Mouse (Mus musculus) intestine, embryonic 14.5 days (tissue): ENCODE results near the gene Myo9a. TPM values are rescaled to one million over a fixed set of nuclear protein-coding genes. Genes with fewer than 3 reads are reported as not detected.
"Not testable (repeated sequence)": the region's sequence is repeated elsewhere in the genome, so short reads cannot be mapped to it uniquely, and the experiment has no call there.

ENCODE experiments used
- ATAC-seq: fragments of 200-750 bp; cut with Nextera tagmentation; replicated peaks from 2 replicates; pipeline ENCODE4 v1.8.0; 2017; ENCODE audit warnings: low read depth, moderate number of reproducible peaks, moderate TSS enrichment, moderate library complexity; ENCODE audit not compliant: low FRiP score, low TSS enrichment
- DNase-seq: peaks from one replicate; pipeline ENCODE4 v3.0.0-alpha.2; 2018; ENCODE audit warnings: low spot score
- H3K27ac ChIP-seq: fragments of 300-500 bp; sonication (generic); 2 replicates; pipeline ENCODE4 v1.5.1; 2014; ENCODE audit warnings: low read depth, mild to moderate bottlenecking, control low read depth
- H3K27me3 ChIP-seq: fragments of 300-500 bp; sonication (generic); replicated peaks from 2 replicates; pipeline ENCODE4 v1.6.1; 2014; ENCODE audit warnings: low read length, control low read depth; ENCODE audit not compliant: control insufficient read depth, insufficient read depth
- H3K36me3 ChIP-seq: fragments of 300-500 bp; sonication (generic); 2 replicates; pipeline ENCODE4 v1.6.1; 2014; ENCODE audit warnings: low read length, control low read depth; ENCODE audit not compliant: control insufficient read depth, insufficient read depth
- H3K4me1 ChIP-seq: fragments of 300-500 bp; sonication (generic); replicated peaks from 2 replicates; pipeline ENCODE4 v1.6.1; 2014; ENCODE audit warnings: low read length, control low read depth, mixed read lengths; ENCODE audit not compliant: control insufficient read depth, insufficient read depth
- H3K4me2 ChIP-seq: fragments of 300-500 bp; sonication (generic); 2 replicates; pipeline ENCODE4 v1.6.1; 2014; ENCODE audit warnings: low read length
- H3K4me3 ChIP-seq: fragments of 300-500 bp; sonication (generic); 2 replicates; pipeline ENCODE4 v1.5.1; 2014; ENCODE audit warnings: low read depth, low read length, control low read depth, mixed read lengths
- H3K9ac ChIP-seq: fragments of 300-500 bp; sonication (generic); 2 replicates; pipeline ENCODE4 v1.6.1; 2014; ENCODE audit warnings: mild to moderate bottlenecking, low read length
- H3K9me3 ChIP-seq: fragments of 300-500 bp; sonication (generic); 2 replicates; pipeline ENCODE4 v1.6.1; 2016; ENCODE audit warnings: low read length, control low read depth; ENCODE audit not compliant: control insufficient read depth
- WGBS: fragments of 180-500 bp; shearing (Covaris S2); extraction: QIAGEN DNeasy Blood & Tissue Kit; methylation state at CpG from one replicate; pipeline ENCODE4 v1.1.7; 2014; 5-methylcytosine and 5-hydroxymethylcytosine counted together
- polyA plus RNA-seq: library from polyadenylated mRNA; unstranded; fragments of >200 nt; fragmentation: Nextera tagmentation; extraction: Ambion mirVana; gene quantifications from 2 replicates; pipeline ENCODE4 v1.2.1, GENCODE M21; 2014

Myo9a gene
- polyA plus RNA-seq, 1 experiment from 2014 or later = 16.7 TPM

DNA sequence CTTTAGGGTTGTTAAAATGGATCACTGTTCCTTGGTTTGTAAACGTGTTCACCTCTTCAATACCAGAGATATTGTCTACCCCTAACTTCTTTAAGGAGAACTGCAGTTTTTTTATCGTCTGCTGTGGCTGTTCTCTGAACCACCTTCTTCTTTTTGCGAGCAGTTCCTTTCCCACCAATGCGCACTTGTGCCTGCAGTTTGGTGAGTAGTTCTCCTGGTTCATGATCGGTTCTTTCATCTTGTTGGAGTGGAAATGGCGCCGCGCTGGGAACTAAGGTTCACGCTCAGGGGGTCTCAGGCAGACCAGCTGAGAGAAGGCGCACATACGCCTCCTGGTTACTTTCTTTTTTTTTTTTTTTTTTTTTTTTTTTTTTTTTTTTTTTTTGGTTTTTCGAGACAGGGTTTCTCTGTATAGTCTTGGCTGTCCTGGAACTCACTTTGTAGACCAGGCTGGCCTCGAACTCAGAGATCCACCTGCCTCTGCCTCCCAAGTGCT, 16.3 kb downstream of the Myo9a start:
- WGBS = 90% methylated on average over 12 of the region's 13 CpGs
- not testable (repeated sequence) for DNase-seq, ATAC-seq, H3K4me1 ChIP-seq, H3K9me3 ChIP-seq, H3K36me3 ChIP-seq, H3K4me3 ChIP-seq, H3K27ac ChIP-seq, H3K27me3 ChIP-seq, H3K4me2 ChIP-seq, H3K9ac ChIP-seq

DNA sequence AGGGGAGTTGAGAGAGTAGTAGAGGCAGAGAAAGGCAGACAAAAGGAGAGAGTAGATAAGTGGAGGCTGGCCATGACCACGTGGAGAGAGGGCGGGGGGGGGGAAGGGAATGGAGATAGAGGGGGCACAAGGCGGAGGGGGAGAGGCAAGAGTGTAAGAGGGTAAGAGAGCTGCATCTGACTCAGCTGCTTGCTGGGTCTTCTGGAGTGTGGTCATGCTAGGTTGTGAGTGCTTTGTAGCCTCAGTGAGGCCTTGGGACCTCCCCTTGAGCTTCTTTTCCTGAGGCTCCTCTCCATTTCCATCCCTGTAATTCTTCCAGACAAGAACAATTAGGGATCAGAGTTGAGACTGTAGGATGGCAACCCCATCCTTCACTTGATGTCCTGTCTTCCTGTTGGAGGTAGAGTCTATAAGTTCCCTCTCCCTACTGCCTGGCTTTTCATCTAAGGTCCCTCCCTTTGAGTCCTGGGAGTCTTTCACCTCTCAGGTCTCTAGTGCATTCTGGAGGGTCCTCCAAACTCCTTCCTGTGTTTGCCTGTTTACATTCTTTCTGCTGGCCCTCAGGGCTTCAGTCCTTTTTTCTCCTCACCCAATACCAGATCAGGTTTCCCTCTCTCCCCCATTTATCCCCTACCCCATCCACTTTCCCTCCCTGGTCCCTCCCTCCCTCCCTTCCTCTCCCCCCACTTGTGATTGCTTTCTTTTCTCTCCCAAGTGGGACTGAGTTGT, 55.5 kb downstream of the Myo9a start:
- H3K4me2 ChIP-seq, H3K27ac ChIP-seq, ATAC-seq, H3K9ac ChIP-seq, H3K9me3 ChIP-seq, H3K4me3 ChIP-seq, H3K27me3 ChIP-seq, DNase-seq, H3K4me1 ChIP-seq: not testable (repeated sequence)
- peaks cover 27% of the 10 kb centered on the region for H3K36me3 ChIP-seq
- WGBS = 84% methylated on average over 3 of the region's 3 CpGs

DNA sequence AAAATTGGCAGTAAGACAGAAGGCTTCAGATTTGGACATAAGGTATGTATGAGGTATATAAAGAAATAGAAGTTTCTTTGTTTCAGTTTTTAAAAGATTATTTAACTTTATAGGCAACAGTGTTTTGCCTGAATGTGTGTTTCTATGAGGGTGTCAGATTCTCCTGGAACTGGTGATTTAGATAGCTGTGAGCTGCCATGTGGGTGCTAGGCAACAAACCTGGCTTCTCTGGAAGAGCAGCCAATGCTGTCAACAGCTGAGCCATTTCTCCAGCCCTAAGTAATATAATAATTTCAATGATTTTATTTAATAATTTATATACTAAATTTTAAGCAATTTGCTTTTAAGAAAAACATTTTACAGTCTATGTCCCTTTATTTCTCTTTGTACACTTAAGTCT, 133.9 kb downstream of the Myo9a start:
- no peak for ATAC-seq
- DNase-seq = no peak
- no peaks in the 10 kb centered on the region for H3K4me1 ChIP-seq
- peaks cover 20% of the 10 kb centered on the region for H3K36me3 ChIP-seq
- H3K27ac ChIP-seq = no peak overlapping the region
- H3K9ac ChIP-seq = no peak overlapping the region
- H3K4me2 ChIP-seq = no peak overlapping the region
- no peak overlapping the region for H3K4me3 ChIP-seq
- H3K9me3 ChIP-seq = no peaks in the 10 kb centered on the region
- no peaks in the 10 kb centered on the region for H3K27me3 ChIP-seq

DNA sequence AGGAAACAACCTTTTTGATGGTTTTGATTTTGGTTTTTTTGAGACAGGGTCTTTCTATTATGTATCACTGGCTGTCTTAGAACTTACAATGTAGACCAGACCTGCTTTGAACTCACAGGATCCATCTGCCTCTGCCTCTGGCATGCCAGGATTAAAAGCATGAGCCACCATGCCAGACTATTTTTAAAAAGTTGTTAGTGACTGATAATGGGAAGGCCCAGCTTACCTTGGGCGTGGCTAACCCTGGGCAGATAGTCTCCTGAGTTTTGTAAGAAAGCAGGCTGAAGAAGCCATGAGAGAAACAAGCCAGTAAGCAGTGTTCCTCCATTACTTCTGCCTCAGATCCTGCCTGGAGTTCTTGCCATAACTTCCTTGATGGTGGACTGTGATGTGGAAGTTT, 152.7 kb downstream of the Myo9a start:
- Histone ChIP-seq H3K36me3 (peaks cover 30% of the 10 kb centered on the region), H3K4me3 (no peak overlapping the region), H3K4me1 (no peaks in the 10 kb centered on the region), H3K27ac (no peak overlapping the region), H3K9me3 (no peaks in the 10 kb centered on the region), H3K27me3 (no peaks in the 10 kb centered on the region), H3K4me2 (no peak overlapping the region), H3K9ac (no peak overlapping the region)
- no peak for ATAC-seq
- WGBS = 86% methylated on average over 1 of the region's 1 CpGs
- no peak for DNase-seq

DNA sequence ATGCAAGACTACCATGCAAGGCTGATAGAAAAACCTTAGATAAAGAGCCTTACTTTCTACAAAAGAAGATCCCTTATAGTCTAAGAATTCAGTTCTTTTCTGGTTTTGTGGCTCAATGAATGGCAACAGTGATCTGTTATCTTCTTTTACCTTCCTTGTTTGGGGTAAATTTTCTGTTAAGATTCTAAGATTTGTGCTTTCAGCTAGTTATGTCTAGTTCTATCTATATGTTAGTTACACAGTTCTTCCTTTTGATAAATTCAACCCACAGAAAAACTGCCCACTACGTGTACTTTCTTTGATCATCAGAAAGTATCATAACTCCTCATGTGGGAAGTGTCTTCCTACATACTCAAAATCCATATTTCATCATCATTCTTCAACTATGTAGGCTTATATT, 164.1 kb downstream of the Myo9a start:
- ATAC-seq = no peak
- no peaks in the 10 kb centered on the region for H3K9me3 ChIP-seq
- no peak overlapping the region for H3K4me2 ChIP-seq
- H3K4me3 ChIP-seq = no peak overlapping the region
- no peaks in the 10 kb centered on the region for H3K4me1 ChIP-seq
- WGBS = 98% methylated on average over 1 of the region's 1 CpGs
- no peak overlapping the region for H3K27ac ChIP-seq
- no peak overlapping the region for H3K9ac ChIP-seq
- no peak for DNase-seq
- peaks cover 40% of the 10 kb centered on the region for H3K36me3 ChIP-seq
- H3K27me3 ChIP-seq = no peaks in the 10 kb centered on the region

DNA sequence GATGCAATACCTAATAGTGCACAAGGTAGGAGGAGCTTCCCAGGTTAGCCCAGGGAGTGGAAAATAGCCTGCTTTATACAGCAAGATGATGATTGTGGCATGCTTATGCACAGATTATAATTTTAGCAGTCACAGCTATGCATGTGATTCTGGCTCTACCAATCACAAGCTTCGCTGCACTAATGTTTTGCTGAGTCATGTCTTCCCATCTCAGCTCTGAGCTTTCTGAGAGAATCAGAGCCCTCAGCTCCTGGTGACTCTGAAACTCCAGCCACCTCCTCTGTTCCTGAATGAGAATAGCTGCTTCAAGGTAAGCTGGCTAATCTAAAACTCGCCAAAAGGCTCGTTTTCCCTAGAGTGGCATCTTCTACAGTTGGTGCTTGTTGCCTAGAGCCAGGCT, 179.6 kb downstream of the Myo9a start:
- ATAC-seq = no peak
- 88% methylated on average over 3 of the region's 3 CpGs for WGBS
- H3K4me2 ChIP-seq = no peak overlapping the region
- H3K36me3 ChIP-seq = peaks cover 12% of the 10 kb centered on the region
- no peak overlapping the region for H3K4me3 ChIP-seq
- H3K27ac ChIP-seq = no peak overlapping the region
- no peaks in the 10 kb centered on the region; the same call in 1 of the 2 replicates for H3K4me1 ChIP-seq
- H3K9me3 ChIP-seq = no peaks in the 10 kb centered on the region
- no peaks in the 10 kb centered on the region for H3K27me3 ChIP-seq
- H3K9ac ChIP-seq = no peak overlapping the region
- DNase-seq = no peak

DNA sequence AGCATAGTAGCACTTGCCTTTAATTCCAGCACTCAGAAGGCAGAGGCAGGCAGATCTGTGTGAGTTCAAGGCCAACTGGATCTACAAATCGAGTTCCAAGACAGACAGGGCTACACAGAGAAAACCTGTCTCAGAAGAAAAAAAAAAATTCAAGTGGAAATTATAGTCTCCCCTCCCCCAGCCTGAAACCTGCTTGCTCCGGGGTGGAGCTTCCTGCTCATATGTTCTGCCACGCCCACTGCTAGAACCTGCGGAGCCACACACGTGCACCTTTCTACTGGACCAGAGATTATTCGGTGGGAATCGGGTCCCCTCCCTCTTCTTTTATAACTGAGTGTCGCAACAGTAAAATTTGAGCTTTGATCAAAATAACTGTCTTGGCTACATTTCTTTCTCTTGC, 185.2 kb downstream of the Myo9a start:
- H3K9ac ChIP-seq, H3K36me3 ChIP-seq, H3K4me2 ChIP-seq, H3K27ac ChIP-seq, ATAC-seq, H3K4me3 ChIP-seq, H3K9me3 ChIP-seq, H3K27me3 ChIP-seq, DNase-seq, H3K4me1 ChIP-seq: not testable (repeated sequence)
- 88% methylated on average over 8 of the region's 8 CpGs for WGBS

DNA sequence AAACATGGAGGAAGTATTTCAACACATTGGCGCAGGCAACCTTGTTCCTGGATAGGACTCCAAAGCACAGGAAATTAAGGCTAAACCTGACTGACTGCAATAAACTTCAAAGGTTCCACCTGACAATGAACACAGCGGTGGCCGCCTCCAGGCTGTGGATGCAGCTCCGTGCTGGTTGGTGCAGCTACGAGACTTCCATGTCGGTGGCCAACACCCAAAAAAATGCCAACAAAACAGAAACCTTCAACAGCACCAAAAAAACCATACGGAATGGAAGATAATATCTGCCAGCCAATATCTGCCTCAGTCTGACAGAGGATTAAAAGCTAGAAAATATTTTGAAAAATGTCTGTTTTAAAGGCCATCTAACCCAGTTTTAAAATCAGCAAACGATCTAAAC, 187.8 kb downstream of the Myo9a start:
- ATAC-seq (no peak), DNase-seq (no peak)
- Histone ChIP-seq H3K27me3 (no peaks in the 10 kb centered on the region), H3K4me2 (no peak overlapping the region), H3K4me3 (no peak overlapping the region), H3K9ac (no peak overlapping the region), H3K27ac (no peak overlapping the region), H3K4me1 (no peaks in the 10 kb centered on the region; the same call in 1 of the 2 replicates), H3K36me3 (no peaks in the 10 kb centered on the region), H3K9me3 (no peaks in the 10 kb centered on the region)
- WGBS = 87% methylated on average over 8 of the region's 8 CpGs

DNA sequence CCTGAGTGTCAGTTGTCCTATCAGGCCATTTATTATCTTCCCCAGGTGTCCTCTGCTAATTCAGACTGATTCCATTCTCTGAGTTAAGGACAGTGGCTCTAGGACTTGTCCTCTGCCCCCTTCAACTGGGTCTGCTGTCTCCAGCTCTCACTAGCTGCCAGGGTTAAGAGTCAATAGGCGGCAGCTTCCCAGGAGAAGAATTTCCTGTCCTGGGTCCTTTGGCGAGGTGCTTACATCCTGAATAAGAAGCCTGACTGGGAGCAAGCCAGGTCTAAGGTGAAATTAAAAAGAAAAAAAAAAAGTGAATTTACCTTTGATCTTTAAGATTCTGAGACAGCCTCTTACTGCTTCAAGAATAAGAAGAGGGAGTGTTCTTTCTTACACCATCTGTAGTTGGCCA, 189.0 kb downstream of the Myo9a start:
- 64% methylated on average over 2 of the region's 2 CpGs for WGBS
- Histone ChIP-seq H3K36me3 (no peaks in the 10 kb centered on the region), H3K4me1 (no peaks in the 10 kb centered on the region; the same call in 1 of the 2 replicates), H3K9ac (no peak overlapping the region), H3K27me3 (no peaks in the 10 kb centered on the region), H3K4me3 (no peak overlapping the region), H3K9me3 (no peaks in the 10 kb centered on the region), H3K4me2 (no peak overlapping the region), H3K27ac (no peak overlapping the region)
- ATAC-seq = no peak
- DNase-seq = no peak
